Mouse (Mus musculus) liver, adult 2 months (tissue): ENCODE measurements at regions not wholly inside any gene's neighbourhood (a gene's known extent, or its start where the extent isn't known, plus 50 kb on each side); places are given as distances from the start of the nearest gene placed in this dataset.

Experiments
- CTCF ChIP-seq: fragments of 200-500 bp; IDR thresholded peaks from 2 replicates; pipeline ENCODE4 v1.5.1; 2011; ENCODE audit warnings: low read depth, low read length, control low read depth
- POLR2A ChIP-seq: fragments of 200-500 bp; IDR thresholded peaks from 2 replicates; pipeline ENCODE4 v1.6.1; 2011; ENCODE audit warnings: low read length, control low read depth; ENCODE audit not compliant: insufficient read depth; ENCODE audit errors: extremely low read depth

GRCm38 (mm10) chr8:8556152-8556551 lies 104.9 kb downstream of the Efnb2 start:
- TF ChIP-seq CTCF (no peak), POLR2A (no peak)
